Mouse (Mus musculus): Measurements from ENCODE around the gene Sorcs2.

Gene Sorcs2

GRCm38 (mm10) chr5:36359535-36360243, 38.2 kb downstream of the Sorcs2 start:
- in situ Hi-C loops (cut with MboI, MseI): no loop called here

DNA sequence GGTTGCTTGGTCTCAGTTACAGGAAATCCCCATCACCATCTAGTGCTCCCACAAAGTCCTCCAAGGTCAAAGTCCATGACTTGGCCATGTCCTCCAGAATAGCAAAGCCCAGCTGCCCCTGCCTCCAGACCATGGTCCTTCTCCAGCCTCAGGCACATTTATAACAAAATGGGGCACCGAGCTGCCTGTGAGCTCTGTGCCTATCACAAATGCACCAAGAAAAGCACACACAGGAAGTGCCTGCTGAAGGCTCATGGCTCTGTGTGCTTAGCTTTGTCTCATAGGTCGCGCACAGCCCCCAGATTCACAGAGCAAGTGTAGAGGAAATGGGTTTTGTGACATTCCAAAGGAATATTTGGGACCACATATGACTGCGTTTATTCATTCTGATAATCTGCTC, 39.8 kb downstream of the Sorcs2 start:
- in situ Hi-C loops (cut with MboI, MseI): no loop called here

GRCm38 (mm10) chr5:36356659-36357058, 41.3 kb downstream of the Sorcs2 start:
- in situ Hi-C loops (cut with MboI, MseI): no loop called here

DNA sequence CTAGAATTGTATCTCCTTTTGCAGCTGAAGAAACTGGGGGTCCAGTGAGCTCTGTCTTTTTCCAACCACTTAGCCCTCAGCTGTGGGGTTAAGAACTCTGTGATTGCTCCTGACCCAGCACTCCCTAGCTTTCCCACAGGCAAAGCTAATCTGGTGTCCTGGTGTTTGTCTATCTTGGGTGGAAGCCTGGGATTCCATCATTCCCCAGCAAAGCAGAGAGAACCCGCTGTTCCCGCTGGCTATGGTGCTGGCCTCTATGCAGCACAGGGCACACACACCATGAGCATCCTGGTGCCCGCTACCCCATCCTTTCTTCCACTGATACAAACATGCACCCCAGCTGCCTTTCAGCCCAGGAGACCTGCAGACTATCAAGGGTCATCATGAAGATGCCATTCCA, 42.3 kb downstream of the Sorcs2 start:
- in situ Hi-C loops (cut with MboI, MseI): no loop called here

DNA sequence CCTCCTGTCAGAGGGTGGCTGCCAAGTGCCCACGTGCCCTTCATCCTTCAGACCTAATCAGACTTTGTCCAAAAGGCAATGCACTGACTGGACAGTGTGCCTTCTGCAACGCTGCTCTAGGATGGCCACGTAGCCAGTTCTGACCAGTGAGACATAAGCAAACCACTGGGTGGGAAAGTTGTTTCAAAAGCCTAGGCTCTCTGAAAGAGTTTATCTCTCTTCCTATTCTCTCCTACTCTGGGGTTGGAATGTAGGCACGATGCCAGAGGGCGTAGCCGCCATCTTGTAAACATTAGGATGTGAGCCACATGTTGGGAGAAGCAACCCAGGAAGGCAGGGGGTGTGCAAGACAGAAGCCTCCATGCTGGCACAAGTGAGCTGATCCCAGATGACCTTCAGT, 44.3 kb downstream of the Sorcs2 start:
- in situ Hi-C loops (cut with MboI, MseI): no loop called here

DNA sequence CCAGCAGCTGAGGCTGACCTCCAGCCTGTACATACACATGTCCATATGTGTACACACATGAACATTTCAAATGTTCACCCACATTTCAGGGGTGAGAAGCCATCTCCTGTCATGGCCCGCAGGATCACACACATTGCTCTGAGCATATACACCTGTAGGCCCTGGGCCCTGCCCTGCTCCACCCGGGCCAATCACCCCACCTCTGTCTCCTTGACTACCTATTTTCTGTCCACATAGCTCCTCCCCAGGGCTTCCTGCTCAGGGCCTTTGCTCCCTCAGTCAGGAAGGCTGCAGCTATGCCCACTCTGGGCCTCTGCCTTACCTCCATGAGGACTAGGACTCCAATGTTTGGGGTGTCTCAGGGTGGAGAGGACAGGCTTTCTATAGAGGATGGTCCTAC, 44.7 kb downstream of the Sorcs2 start:
- in situ Hi-C loops (cut with MboI, MseI): no loop called here

- in situ Hi-C loops (cut with MboI, MseI): no loop called here
Measured at GRCm38 (mm10) chr5:36346698-36347097, 51.2 kb downstream of the Sorcs2 start.

DNA sequence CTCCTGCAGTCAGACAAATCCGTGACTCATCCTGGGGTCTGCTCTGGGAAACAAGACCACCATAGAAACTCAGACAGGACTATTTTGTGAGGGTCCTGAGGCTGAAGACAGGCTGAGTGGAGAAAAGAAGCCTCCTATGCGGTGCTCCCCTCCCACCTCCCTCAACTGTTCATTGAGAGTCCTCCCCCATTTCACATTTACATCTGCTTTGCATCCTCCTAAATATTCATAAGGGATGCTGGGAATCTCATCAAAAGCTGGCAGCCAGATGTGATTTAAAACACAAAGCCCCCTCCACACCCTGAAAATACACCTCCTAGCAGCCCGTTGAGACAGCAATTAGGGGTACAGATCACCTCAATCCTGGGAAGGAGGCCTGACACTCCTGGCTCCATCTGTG, 58.7 kb downstream of the Sorcs2 start:
- in situ Hi-C loops (cut with MboI, MseI): no loop called here

- in situ Hi-C loops (cut with MboI, MseI): no loop called here
Measured at GRCm38 (mm10) chr5:36336252-36336651, 61.7 kb downstream of the Sorcs2 start.

DNA sequence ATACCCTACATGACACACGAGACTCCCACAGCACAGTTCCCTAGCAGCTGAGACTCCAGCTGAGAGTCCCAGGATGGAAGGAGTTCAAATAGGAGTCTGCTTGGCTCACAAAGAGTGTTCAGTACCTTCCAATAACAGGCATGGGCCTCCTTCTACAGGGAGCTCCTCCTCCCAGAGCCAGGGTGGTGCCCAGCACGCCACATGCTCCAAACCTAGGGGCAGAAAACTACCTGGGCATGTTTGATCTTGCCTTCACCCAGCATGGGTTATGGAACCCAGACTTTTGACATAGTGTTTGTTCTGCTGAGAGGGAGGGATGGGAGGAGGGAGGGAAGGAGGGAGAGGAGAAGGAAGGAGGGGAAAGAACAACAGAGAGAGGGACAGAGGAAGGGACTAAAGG, 62.3 kb downstream of the Sorcs2 start:
- in situ Hi-C loops (cut with MboI, MseI): no loop called here

GRCm38 (mm10) chr5:36334227-36334626, 63.7 kb downstream of the Sorcs2 start:
- in situ Hi-C loops (cut with MboI, MseI): no loop called here

GRCm38 (mm10) chr5:36330472-36331155, 67.3 kb downstream of the Sorcs2 start:
- in situ Hi-C loops (cut with MboI, MseI): no loop called here

DNA sequence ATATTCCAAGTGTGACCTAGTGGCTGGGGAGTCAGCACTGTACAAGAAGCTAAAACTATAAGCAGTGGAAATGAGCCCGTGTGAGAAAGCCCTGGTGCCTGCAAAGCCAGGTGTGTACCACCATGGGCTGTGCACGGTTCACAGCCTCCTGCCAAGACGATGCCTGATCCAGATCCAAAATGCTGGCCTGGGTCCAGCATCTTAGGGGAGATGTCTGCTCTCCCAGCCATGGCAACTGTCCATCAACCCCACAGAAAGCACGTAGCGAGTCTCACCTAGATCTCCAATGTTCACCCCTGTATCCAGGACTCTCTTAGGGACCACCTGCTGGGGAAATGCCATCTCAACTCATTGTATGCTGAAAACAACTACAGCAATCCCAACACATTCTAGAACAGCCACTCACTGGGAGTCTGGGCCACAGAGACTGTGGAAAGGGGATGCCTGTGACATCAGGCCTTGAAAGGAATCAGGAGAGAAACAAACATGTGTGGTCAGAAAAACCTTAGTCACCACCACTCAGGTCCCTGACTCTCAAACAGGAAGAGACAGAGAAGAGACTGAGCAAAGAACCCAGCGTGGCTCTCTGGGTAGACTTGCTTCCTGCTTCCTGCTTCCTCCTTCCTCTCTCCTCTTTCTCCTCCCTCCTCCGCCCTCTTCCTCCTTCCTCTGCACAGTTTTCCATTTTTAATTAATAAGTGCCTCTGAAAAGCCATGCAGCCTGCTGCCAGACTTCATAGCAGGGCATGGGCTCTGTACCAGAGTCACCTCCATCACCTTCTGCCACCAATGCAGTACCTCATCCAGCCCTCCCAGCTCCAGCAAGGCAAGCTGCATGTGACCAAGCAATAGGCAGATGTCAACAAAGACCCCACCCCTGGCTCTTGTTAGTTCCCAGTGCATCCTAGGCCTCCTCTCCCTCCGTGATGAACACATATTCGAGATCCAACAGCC, 71.6 kb downstream of the Sorcs2 start:
- in situ Hi-C loops (cut with MboI, MseI): no loop called here

- in situ Hi-C loops (cut with MboI, MseI): loop anchor here (5.0 kb wide), 1 partner anchor 73 kb away; the partner anchor contains the start of gene Sorcs2
Measured at GRCm38 (mm10) chr5:36324140-36324572, 73.8 kb downstream of the Sorcs2 start.

GRCm38 (mm10) chr5:36323526-36323925, 74.4 kb downstream of the Sorcs2 start:
- in situ Hi-C loops (cut with MboI, MseI): loop anchor here (5.0 kb wide), 1 partner anchor 74 kb away; the partner anchor contains the start of gene Sorcs2

DNA sequence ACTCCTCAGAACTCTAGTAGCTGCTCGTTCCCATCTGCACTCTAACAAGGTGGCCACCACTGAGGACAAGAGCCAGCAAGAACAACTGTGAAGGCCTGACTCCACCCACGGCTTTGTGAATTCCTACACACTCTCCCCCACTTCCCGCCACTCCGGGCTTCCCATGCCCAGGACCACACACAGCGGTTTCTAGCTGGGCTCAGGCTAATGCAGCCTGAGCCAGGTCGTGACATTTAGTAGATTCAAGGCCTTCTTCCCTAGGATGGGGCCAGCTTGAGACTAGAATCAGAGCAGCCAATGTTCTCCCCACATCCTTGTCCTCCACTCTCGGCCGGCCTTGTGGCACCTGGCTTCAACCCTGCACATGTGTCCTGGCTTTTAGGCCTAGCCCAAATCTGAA, 76.4 kb downstream of the Sorcs2 start:
- in situ Hi-C loops (cut with MboI, MseI): loop anchor here (5.0 kb wide), 1 partner anchor 76 kb away; the partner anchor contains the start of gene Sorcs2

DNA sequence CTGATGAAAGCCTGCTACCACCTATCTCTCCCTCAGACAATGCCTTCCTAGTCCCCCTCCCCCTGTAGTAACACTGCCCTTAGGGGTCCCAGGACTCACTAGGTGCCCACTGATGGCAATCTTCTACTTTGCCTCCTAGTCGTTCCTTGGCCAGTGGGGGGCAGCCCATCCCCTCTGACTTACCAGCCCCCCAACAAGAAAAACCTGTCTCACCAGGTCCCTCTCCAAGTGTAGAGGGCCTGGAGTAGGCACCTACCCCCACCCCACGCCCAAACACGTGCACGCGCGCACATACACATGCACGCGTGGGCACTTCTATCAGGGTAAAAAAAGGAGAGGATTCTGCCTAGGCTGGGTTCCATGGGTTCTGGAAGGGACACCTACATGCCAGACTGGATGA, 77.3 kb downstream of the Sorcs2 start:
- in situ Hi-C loops (cut with MboI, MseI): loop anchor here (5.0 kb wide), 1 partner anchor 77 kb away; the partner anchor contains the start of gene Sorcs2

DNA sequence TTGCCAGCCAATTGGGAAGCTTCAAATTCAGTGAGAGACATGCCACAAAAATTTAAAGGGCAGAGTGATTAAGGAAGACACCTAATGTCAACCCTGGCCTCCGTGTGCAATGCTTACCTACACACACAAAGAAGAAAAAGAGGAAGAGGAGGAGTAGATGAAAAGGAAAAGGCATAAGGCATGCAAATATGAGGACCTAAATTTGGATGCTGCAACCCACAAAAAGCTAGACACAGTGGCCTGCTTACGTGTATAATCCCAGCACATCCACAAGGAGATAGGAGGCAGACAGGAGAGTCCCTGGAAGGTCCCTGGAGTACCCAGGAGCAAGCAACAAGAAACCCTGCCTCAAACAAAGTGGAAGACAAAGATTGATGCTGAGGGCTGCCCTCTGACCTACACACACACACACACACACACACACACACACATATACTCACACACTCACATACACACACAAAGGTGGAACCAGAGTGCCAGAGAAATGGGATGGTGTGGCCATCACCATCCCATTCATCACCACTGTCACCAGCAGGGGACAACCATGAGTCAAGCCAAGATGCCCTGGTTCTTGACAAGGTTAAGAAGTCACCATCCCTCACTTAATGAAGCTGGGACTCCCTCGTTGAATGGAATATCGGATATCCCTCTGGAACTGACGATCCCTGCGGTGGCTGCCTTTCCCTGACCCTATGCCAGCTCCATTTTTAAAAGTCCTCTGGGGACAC, 80.1 kb downstream of the Sorcs2 start:
- in situ Hi-C loops (cut with MboI, MseI): no loop called here

DNA sequence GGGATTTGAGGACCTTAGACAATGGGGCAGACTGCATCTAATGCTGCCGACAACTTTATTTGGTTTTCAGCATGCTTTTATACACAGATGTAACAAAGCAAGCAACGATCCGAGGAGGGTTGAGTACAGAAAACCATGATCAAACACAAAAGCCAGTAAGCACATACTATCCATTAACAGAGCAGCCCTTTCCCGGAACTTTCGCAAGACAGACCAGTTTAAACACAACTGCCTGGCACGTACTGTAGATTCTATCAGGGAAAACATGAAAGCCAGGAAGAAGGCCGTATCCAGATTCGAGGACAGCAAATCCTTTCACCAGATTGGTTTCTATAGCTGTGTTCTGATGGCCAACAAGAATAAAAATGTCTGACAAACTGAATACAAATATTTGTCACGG, 82.8 kb downstream of the Sorcs2 start:
- in situ Hi-C loops (cut with MboI, MseI): no loop called here

- in situ Hi-C loops (cut with MboI, MseI): no loop called here
Measured at GRCm38 (mm10) chr5:36313353-36314079, 84.4 kb downstream of the Sorcs2 start.

DNA sequence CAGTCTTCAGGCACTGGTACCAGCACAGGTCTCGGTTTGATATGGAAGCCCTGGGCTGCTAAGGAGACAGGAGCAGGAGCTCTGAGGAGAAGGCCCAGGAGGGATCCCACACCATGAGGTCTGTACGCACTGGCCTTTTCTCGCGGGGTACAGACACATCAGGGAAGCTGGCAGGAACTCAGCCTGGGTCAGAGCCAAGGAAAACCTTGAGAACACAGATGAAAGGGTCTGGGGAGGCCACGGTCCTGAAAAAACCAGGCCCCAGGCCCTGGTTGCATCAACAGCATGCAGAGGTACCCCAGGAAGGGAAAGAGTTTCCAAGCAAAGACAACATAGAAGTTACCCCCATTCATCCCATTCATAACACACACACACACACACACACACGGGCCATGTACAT, 85.0 kb downstream of the Sorcs2 start:
- in situ Hi-C loops (cut with MboI, MseI): no loop called here

Data from T-helper 2 cell (primary cell).